Mouse (Mus musculus) hindbrain, embryonic 16.5 days (tissue): ENCODE results near the gene Slc15a1. TPM values are rescaled to one million over a fixed set of nuclear protein-coding genes. Genes with fewer than 3 reads are reported as not detected.
"Not testable (repeated sequence)": the region's sequence is repeated elsewhere in the genome, so short reads cannot be mapped to it uniquely, and the experiment has no call there.

Source experiments
- ATAC-seq: fragments of 200-750 bp; cut with Nextera tagmentation; 2 replicates; pipeline ENCODE4 v1.8.0; 2017; ENCODE audit warnings: moderate TSS enrichment, moderate library complexity
- H3K27ac ChIP-seq: fragments of 300-500 bp; sonication (generic); 2 replicates; pipeline ENCODE4 v1.5.1; 2014; ENCODE audit warnings: low read depth, mild to moderate bottlenecking, control low read depth, low read length, moderate library complexity
- H3K27me3 ChIP-seq: fragments of 300-500 bp; sonication (generic); replicated peaks from 2 replicates; pipeline ENCODE4 v1.6.1; 2014; ENCODE audit warnings: low read length; ENCODE audit not compliant: control insufficient read depth, insufficient read depth
- H3K36me3 ChIP-seq: fragments of 300-500 bp; sonication (generic); 2 replicates; pipeline ENCODE4 v1.6.1; 2014; ENCODE audit warnings: mild to moderate bottlenecking, low read length, moderate library complexity, mixed read lengths; ENCODE audit not compliant: control insufficient read depth, insufficient read depth
- H3K4me1 ChIP-seq: fragments of 300-500 bp; sonication (generic); 2 replicates; pipeline ENCODE4 v1.6.1; 2014; ENCODE audit warnings: low read depth, low read length; ENCODE audit not compliant: control insufficient read depth, insufficient read depth
- H3K4me2 ChIP-seq: fragments of 300-500 bp; sonication (generic); 2 replicates; pipeline ENCODE4 v1.6.1; 2014; ENCODE audit warnings: mild to moderate bottlenecking, low read length, control low read depth, moderate library complexity
- H3K4me3 ChIP-seq: fragments of 300-500 bp; sonication (generic); 2 replicates; pipeline ENCODE4 v1.5.1; 2014; ENCODE audit warnings: mild to moderate bottlenecking, low read length, control low read depth, moderate library complexity
- H3K9ac ChIP-seq: fragments of 300-500 bp; sonication (generic); 2 replicates; pipeline ENCODE4 v1.6.1; 2014; ENCODE audit warnings: low read depth, mild to moderate bottlenecking, control low read depth, low read length, moderate library complexity
- H3K9me3 ChIP-seq: fragments of 300-500 bp; sonication (generic); 2 replicates; pipeline ENCODE4 v1.6.1; 2014; ENCODE audit warnings: mild to moderate bottlenecking, low read length, moderate library complexity; ENCODE audit not compliant: control insufficient read depth
- WGBS: fragments of 180-500 bp; shearing (Covaris S2); extraction: QIAGEN DNeasy Blood & Tissue Kit; methylation state at CpG from one replicate; pipeline ENCODE4 v1.1.7; 2014; 5-methylcytosine and 5-hydroxymethylcytosine counted together
- polyA plus RNA-seq: library from polyadenylated mRNA; unstranded; fragments of >200 nt; fragmentation: Nextera tagmentation; extraction: Ambion mirVana; gene quantifications from 2 replicates; pipeline ENCODE4 v1.2.1, GENCODE M21; 2015

Slc15a1 gene
- polyA plus RNA-seq, 1 experiment from 2014 or later: 0.09 TPM

- not testable (repeated sequence) for H3K9ac ChIP-seq, H3K4me1 ChIP-seq, H3K27me3 ChIP-seq, H3K27ac ChIP-seq, H3K36me3 ChIP-seq, H3K9me3 ChIP-seq, ATAC-seq, H3K4me2 ChIP-seq, H3K4me3 ChIP-seq
- 100% methylated on average over 1 of the region's 1 CpGs for WGBS
These were observed 91.3 kb downstream of the Slc15a1 start for GRCm38 (mm10) chr14:121413726-121414125.

Other genes with a start within 250 kb of the Slc15a1 start
- 14.6 and 18.5 TPM in 2 replicates for gene Stk24, start 125.2 kb downstream of the Slc15a1 start, polyA plus RNA-seq